Mouse (Mus musculus): ENCODE data around the gene Glul.
A peak's percentile ranks its signal among the peaks of the same experiment; 100 is the strongest.
"Not testable (repeated sequence)": the region's sequence is repeated elsewhere in the genome, so short reads cannot be mapped to it uniquely, and the experiment has no call there.

Glul gene

DNA sequence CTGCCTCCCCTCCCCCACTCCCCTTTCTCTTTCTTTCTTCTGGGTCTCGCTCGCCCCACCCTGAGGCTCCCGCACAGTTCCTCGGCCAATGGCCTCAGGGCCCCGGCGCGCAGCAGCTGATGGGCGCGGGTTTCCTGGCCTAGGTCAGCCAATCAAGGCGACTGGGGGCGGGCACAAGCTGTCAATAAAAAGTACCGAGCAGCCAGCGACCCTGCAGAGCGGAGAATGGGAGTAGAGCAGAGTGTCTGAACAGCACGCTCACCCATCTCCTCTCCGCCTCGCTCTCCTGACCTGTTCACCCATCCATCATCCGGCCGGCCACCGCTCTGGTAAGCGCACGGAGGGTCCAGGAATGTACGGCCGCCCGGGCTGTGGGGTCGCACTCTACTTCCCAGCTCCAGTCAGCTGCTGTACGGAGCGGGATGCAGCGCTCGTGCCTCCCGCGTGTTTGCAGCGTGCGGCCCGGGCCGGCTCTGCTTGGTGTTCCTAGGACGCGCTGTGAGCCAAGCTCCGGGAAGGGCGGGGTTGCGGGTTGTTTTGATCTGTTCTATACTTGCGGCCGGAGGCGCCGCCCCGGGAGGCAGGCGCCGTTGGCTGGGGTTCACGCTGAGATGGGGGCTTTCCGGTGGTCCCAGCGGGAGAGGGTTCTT is at the start of gene Glul, which contains the start of gene Teddm2:
TSS of gene Glul (plus strand) at position 214 of the 650 bp plus-strand sequence.
TSS of gene Teddm2 (minus strand) at position 498 of the 650 bp plus-strand sequence.
- DNase-seq (ENCODE audit: low spot score in 2 of 2): peak; percentile 94 to 96

DNA sequence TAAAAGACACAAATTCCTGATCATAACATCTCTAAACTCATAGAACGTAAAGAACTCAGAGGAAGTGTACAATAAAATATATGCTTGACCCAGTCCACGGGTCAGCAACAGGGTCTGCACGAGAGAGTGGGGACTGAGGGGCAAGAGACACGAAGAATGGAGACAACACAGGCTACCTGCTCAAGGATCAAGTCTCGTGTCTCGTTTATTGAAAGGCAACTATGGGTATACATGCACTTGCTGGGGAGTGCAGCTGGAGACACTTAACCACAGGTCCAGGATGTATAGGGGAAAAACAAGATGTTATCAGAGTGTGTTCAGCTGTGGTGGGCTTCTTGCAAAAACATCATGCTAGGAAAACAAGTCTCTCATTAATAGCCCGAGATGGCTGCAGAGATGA is 47.0 kb upstream of the Glul start:
- not testable (repeated sequence) for DNase-seq (ENCODE audit: low spot score in 2 of 2)

DNA sequence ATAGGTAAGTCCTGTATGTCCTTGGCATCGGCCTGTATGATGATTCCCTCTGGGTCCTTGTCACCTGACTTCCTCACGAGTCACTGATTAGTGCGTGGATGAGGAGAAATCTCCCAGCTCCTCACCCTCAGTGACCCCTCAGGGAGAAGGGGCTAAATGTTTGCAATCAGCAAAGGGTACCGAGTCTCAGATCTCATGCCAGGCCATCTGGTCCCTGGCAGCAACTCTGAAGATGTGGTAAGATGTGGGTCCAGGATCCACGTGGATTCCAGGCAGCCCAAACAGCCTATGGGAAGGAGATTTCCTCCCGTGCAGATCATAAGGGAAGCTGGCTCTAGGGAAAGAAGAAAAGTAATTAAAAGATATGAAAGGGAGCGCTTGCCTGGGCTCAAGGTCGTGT is 43.8 kb upstream of the Glul start:
- no peak for DNase-seq (ENCODE audit: low spot score in 2 of 2)

DNA sequence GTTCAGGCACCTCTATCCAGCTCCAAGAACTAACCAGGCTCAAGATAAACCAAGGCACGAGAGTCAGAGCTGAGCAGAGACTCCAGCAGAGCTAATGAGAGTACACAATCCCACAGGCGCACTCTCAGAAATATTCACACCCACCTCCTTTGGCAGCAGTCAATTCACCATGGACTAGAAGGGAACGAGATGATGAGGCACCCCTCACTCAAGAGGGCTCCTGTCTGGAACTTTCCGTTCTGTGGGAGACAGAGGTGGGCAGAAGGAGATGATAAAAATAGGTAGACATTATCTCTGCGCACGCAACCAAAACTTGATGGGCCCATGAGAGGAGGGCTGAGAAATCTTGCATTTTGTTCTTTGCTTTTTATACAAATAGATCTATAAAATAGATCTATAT is 25.7 kb upstream of the Glul start, which contains the start of gene Teddm1b:
TSS of gene Teddm1b (plus strand) at position 301 of the 400 bp plus-strand sequence.
- no peak for DNase-seq (ENCODE audit: low spot score in 2 of 2)

DNA sequence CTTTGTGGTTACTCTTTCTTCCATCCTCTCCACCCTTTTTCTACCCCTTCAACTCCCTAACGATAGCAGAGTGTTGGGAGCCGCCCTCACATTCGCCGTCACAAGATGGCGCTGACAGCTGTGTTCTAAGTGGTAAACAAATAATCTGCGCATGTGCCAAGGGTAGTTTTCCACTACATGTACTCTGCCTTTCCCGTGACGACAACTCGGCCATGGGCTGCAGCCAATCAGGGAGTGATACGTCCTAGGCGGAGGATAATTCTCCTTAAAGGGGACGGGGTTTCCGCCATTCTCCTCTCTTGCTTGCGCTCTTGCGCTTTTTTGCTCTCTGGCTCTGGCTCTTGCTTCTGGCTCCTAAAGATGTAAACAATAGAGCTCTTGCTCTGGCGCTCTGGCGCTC is 19.4 kb upstream of the Glul start:
- DNase-seq (ENCODE audit: low spot score in 2 of 2): not testable (repeated sequence)

DNA sequence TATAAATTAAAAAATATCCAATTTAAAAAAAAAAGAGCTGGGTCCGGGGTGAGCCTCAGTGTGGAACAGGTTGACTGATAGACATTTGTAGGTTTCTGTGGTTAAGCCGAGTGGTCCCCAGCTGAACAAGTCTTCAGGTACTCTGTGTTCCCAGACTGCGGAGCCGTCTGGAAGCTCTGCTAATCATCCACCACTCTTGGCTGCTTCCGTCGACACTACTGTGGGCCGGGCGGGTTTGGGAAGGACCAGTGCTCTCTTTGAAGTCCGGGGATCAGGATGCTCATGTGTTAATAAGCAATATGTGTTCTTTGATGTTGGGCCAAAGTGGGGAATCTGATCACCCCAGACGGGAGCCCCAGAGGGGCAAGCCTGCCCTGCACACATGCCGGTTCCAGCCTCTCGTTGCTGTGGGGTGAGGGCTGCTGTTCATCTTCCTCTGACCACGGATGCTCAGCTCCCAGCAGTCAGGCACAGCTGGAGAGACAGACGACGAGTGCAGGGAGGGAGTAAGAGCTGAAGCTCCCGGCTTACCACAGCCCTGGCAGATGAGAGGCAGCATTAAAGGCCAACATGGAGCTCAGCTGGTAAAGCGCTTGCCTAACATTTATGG is 13.6 kb upstream of the Glul start:
- no peak for DNase-seq (ENCODE audit: low spot score in 2 of 2)

DNA sequence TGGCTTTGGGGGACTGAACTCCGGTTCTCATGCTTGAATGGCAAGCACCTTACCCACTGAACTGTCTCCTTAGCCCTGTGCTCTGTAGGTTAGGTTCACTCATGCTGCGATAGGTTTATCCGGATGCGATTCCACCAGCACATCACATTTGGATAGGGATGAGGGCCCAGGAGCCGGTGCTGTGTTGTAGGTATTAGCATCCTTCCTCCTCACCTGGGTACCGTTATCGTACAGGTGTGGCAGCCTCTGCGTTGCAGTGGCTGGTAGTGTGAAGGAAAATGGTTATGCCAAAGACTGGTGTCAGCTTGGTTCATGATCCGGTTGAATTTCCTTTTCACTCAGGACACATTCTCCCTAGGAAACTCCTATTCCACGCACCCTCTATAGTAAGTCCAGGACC is 9.6 kb upstream of the Glul start:
- DNase-seq (ENCODE audit: low spot score in 2 of 2): no peak

DNA sequence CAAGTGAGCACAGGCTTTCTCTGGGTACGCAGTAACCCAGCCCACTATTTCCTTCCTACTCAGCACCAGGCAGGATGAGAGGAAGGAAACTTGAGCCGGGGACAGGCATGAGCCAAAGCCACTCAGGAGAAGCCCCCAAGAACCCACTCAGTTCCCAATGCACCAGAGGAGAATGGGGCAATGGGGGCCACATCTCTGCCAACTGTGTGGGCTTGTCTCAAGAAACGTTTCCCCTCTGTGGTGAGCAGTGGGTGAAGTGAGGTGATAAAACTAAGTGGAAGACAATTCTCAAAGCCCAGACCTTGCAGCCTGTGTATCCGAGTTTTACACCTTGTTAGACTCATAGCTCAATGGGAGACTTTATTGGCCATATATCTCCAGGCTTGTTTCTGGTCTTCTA is 8.3 kb upstream of the Glul start, which contains the start of gene Teddm1a:
TSS of gene Teddm1a (plus strand) at position 301 of the 400 bp plus-strand sequence.
- no peak for DNase-seq (ENCODE audit: low spot score in 2 of 2)

DNA sequence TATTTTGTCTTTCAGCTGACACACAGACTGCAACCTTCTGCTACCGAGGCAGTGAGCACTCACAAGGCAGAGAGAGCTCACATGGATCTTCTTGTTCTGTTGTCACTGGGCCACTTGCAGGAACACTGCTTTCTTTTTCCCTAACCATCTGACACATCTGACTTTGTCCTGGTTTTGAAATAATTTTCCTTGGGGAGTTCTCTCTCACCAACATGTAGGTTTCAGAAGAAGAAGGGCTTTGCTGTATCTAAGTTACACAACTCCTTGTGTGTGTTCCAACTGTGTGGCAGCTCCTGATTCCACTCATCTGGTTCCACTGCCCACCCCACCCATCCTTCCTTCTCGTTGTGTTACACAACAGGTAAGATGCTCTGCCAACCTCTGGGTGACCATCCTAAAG is 6.0 kb upstream of the Glul start:
- no peak for DNase-seq (ENCODE audit: low spot score in 2 of 2)

DNA sequence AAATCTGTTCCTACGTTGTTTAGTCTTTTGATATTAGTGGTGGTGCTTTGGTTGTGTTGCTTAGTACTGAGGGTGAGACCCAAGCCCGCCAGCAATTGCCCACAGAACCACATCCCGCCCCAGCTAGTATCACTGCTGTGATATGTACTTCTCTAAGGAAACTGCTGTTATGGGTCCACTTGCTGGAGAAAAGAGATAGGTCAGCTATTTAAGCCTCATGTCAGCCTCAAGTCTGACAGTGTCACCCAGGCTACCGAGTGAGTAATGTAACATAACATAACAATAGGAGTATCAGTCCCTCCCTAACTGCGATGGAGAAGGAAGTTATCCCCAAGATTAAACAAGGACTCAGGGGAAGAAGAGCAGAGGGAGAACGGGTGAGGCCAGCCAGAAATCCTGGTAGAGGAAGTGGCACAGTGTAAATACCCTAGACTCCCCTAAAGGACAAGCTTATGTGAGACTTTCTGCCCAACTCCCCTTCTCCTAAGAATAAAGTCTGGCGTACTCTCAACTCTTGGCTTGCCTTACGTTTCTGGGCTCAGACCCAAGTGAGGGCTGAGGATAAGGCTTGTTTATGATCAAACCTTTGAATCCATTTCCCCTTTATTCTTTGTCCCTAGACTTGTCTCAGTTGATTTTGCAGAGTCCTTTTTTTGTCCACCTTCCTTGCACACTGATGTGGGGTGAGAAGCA is 5.4 kb upstream of the Glul start:
- no peak for DNase-seq (ENCODE audit: low spot score in 2 of 2)

DNA sequence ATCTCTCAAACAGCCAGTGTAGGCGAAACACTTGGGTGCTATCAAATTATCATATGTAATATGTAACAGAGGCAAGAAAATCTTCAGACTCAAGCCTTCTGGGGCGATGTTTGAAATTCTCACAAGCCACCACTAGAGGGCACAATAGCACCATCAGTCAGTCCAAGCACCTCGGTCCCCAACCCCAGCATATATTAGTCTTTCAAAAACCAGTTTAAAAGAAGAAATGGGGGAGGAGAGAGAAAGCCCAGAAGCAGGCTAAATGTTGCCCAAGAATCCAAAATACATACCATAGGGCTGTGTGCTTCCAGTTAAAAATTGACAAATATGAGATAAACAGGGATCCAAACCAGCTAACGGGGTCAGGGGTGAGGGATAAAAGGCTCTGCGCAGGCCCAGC is 4.8 kb upstream of the Glul start:
- DNase-seq (ENCODE audit: low spot score in 2 of 2): peak; percentile 69 to 83

DNA sequence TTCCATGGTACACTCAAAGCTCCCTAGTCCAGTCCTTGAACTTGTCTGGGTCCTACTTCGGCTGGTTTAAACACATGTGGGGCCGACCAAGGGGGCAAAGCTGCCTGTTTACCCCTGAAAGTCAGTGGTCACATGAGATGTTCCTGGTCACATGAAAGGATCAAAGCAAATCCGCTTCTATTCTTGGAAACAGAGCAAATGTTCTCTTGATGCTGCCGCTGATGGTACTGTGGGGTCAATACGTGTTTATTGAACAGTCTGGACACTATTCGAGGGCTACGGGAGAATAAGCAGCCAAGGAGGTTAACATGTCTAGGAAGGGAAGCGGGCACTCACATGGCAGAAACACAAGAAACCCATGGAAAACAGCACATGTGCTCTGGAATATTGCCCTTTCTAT is 2.5 kb upstream of the Glul start:
- no peak for DNase-seq (ENCODE audit: low spot score in 2 of 2)

DNA sequence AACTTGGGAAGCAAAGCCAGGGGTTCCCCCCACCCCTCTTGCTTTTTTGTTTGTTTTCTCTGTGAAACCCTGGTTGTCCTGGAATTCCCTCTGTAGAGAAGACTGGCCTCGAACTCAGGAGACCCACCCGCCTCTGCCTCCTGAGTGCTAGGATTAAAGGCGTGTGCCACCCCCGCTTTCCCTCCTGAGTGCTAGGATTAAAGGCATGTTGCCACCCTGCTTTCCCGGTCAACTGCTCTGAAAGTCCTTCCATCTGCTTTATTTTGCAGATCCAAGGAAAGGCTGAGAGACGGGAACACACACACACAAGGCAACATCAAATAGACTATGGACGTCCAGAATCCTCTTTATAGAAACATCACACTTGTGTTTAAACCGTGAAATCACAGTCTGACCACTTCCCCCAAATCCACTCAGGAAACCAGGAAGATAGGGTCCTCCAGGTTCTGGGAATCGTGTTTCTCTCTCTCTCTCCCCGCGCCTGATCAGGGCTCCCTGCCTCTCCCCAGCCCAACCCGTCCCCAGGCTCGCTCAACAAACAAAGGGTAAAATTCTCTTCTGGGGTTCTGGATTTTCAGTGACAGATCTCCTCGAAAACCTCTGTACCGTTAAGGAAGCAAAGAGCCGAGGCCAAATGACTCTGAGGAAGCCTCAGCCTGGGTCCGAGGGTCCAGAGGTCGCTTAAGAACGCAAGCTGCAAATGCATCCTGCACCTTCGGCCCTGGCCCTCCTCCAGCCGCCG is 584 bp upstream of the Glul start:
- no peak for DNase-seq (ENCODE audit: low spot score in 2 of 2)

DNA sequence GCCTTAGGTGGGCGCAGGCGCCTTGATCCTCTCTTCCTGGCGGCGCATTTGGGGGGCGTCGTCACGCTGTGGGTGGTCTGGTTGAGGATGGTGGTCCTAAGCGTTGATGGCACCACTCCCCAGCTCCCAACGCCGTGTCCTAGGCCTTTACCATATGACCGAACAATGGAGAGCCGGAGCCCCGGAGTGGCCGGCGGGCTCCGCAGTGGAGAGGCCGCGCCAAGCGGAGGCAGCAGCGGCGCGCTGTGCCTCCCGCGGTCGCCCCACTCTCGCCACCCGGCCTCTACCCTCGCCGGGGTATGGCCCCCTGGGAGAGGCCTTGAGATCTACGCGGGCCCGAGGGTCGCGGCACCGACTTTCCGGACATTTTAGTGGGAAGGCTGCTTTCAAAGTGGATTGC is 637 bp downstream of the Glul start:
- DNase-seq (ENCODE audit: low spot score in 2 of 2): peak; percentile 43 to 82

DNA sequence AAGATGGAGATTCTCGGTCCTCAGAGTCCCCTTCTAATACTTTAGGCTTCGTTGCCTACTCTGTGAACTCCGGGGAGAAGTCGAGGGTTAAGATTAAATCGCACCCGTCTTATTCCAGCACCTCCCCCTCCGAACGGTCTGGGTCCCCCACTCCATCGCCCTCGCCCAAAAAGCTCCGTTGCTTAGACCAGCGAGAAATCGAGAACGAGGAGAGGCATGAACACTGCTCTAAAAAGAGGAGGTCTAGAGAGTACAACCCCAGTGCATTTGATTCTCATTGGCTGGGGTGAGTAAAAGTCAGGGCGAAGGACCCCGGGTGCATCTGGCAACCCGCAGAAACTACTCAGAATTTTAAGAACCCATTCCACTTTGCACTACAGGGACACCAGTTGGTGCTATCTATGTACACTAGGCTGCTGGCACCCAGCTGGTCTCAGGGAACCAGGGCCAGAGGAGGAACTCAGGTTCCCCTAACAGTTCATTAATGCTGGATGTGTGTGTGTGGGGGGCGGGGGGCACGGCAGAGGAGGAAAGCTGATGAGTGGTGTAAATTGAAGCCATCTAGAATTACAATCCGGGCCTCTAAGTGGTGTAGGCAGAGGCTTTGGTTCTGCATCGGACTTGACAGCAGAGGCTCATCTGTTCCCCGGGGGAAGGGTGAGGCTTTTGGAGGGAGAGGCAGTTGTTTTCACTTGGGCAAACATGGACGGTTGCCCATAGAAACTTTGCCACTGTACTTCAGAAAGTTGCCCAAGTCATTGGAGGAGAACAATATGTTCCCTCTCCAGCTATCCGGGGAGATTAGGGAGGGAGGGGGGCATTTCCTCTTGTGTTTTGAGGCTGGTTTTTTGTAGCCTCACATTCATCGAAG is 1.4 kb downstream of the Glul start:
- DNase-seq (ENCODE audit: low spot score in 2 of 2): peak; percentile 32 to 73

DNA sequence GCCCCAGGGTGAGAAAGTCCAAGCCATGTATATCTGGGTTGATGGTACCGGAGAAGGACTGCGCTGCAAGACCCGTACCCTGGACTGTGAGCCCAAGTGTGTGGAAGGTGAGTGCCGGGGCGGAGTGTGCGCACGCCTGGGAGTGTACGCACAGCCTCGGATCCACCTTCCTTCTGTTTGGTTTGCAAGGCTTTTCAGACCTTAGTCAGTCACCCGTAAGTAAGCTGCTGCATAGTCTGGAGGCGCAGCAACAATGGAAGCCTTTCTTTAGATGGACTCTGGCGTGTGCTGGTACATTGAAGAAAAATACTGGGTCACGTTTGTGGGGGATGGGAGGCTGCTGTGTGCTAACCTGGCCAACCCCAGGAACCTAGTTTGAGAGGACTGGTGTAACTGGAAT is 3.3 kb downstream of the Glul start:
- no peak for DNase-seq (ENCODE audit: low spot score in 2 of 2)

DNA sequence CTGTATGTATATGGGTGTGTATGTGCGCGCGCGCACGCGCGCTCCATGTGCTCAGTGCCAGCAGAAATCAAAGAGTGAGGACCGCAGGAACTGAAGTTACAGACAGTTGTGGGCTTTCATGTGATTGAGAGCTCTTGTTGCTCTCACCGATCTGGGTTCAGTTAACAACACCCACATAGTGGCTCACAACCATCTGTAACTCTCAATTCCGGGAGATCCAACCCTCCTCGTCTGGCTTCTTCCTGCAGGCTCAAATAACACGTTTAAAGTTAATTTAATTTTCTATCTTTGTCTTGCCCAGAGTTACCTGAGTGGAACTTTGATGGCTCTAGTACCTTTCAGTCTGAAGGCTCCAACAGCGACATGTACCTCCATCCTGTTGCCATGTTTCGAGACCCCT is 4.5 kb downstream of the Glul start:
- DNase-seq (ENCODE audit: low spot score in 2 of 2): no peak

DNA sequence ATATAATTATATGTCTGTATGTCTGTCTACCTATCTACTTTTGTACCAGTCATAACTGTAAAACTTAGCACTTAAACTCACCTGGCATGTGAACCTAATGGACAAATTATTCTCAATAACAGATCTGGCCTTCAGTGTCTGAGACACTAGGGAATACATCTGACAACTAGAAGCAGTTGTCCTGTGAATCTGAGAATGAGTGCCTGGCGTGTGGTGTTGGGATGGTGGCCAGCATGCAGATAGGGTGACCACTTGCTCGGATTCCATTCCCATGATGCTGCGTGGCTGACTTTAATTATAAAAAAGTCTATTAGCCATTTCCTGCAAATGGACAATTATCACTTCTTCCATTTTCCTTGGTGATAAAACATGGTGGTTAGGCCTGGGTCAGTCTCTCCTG is 6.1 kb downstream of the Glul start:
- DNase-seq (ENCODE audit: low spot score in 2 of 2): no peak

DNA sequence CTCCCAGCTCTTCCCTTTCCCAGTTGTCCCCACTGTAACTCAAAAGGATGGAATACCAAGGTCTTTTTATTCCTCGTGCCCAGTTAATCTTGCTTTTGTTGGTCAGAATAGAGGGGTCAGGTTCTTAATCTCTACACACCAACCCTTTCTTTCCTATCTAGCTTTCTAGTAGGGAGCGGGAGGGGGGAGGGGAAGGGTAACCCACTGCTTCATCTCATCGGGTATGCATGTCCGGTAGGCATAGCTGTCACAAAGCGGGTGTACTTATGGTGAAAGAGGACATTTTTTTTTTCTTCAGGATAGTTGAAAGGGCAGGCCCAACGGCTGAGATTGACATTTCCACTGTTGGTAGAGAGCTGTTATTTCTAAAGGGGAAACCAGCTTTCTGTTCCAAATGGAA is 8.5 kb downstream of the Glul start:
- DNase-seq (ENCODE audit: low spot score in 2 of 2): no peak

DNA sequence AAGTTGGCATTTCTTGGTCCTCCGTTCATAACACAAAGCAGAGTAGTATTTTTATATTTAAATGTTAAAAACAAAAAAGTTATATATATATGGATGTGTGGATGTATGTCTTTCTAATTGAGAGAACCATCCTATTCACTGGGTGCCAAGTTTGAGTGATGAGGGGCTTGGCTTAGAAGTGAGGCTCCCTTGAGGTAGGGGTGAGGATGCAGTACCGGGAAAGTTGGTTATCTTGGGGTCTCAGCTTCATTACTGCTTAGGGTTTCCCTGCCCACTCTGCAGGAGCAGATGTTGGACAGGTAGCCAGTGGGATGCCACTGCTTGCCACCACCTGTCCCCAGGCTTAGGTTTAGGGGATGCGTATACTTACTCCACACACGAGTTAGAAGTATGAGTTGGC is 9.0 kb downstream of the Glul start:
- no peak for DNase-seq (ENCODE audit: low spot score in 2 of 2)
